Mouse (Mus musculus) 416B (cell line): ENCODE measurements at regions not wholly inside any gene's neighbourhood (a gene's known extent, or its start where the extent isn't known, plus 50 kb on each side); places are given as distances from the start of the nearest gene placed in this dataset.

Experiments
- DNase-seq: peaks from one replicate; pipeline ENCODE4 v3.0.0; 2011; ENCODE audit warnings: low read depth

GRCm38 (mm10) chr4:12421628-12422319, 250.0 kb upstream of the Fam92a start:
- DNase-seq = no peak

GRCm38 (mm10) chr4:12418086-12418485, 246.3 kb upstream of the Fam92a start:
- no peak for DNase-seq

DNA sequence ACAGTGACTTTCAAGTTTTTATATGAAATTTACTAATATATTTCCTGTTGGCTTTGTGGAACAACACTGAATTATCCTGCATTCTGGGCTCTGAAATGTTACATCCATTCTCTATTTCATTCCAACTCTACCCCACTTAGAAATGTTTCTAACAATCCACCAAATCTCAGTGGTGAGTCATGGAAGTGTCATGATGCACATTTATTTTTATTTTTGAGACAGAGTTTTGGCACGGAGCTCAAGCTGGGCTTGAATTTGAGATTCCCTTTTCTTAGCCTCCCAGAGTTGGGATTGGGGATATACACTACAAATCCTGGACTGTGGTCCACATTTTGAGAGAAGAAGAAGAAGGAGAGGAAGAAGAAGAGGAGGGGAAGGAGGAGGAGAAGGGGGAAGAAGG, 223.5 kb upstream of the Fam92a start:
- DNase-seq = no peak

- DNase-seq = no peak
Measured at GRCm38 (mm10) chr4:12376797-12377570, 205.2 kb upstream of the Fam92a start.

DNA sequence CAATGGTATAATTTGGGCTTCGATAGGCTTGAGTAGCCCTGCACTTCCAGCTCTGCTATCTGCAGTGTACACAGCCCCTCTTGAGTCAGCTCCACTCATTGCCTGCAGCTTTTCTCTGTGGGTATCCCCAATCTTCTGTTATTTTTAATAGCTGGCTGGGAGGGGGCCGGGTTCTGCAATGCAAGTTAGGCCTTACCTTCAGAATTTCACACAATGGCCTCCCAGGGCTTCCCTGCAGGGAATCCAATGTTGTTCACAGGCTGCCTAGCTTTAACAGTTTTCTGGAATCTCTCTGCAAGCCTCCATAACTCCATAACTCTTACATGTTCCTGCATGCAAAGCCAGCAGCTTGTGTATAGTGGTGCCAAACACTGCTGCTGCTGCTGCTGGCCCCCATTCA, 197.7 kb upstream of the Fam92a start:
- DNase-seq = no peak

GRCm38 (mm10) chr4:12356992-12357634, 185.3 kb upstream of the Fam92a start:
- no peak for DNase-seq

GRCm38 (mm10) chr4:12353337-12353856, 181.6 kb upstream of the Fam92a start:
- DNase-seq = no peak

DNA sequence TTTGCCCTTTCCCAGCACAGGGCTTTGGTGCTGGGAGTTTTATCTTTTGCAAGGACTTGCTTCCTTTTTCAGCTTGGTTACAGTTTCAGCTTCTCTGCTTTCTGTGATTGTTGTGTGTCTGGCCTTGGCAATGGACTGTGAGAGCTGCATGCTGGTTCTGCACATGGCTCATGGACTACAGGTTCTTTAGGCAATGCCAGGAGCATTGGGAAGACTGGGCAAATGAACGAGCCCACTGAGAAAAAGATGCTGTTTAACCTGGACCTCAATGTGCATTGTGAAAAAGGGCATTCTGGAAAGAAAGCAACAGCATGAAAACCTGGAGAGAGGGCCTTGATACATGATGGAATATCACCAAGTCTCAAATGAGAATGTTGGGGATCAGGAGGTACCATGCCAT, 167.4 kb upstream of the Fam92a start:
- no peak for DNase-seq

GRCm38 (mm10) chr4:12334832-12335587, 163.2 kb upstream of the Fam92a start:
- DNase-seq = no peak

GRCm38 (mm10) chr4:12334429-12334828, 162.6 kb upstream of the Fam92a start:
- DNase-seq = no peak

DNA sequence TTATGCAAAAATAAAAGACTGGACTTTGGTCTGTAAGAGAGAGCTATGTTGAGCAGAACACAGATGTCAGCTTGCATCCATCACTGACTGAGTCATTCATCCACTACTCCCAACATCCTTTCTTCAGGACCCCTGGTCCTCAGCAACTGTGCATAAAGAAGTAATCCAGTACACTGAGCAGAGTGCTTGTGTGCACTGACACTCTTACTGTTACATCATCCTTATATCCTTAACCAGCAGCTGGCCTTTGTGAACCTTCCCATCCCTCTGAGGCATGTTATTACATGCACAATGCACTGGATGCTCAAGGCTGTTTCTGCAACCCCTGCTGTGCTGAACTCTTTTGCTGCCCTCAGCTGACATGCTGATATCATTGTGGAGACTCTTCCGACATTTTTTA, 144.2 kb upstream of the Fam92a start:
- no peak for DNase-seq

DNA sequence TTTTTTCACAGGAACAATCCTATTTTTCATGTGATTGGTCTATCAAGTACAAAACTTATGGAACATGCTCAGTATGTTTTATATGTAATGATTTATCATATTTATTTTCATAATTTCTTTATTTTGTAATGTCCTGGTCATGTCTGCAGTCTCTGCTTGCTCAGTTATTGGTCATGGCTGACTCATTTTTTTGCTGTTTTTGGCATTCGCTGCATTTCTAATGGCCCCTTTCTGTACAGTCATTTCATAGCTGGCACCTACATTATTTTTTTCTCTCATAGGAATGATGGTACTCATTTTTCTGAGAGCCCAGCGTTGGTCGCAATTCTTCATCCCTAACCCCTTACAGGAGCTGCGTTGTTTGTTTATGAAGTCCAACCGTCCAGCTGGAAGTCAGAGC, 136.5 kb upstream of the Fam92a start:
- DNase-seq = no peak

DNA sequence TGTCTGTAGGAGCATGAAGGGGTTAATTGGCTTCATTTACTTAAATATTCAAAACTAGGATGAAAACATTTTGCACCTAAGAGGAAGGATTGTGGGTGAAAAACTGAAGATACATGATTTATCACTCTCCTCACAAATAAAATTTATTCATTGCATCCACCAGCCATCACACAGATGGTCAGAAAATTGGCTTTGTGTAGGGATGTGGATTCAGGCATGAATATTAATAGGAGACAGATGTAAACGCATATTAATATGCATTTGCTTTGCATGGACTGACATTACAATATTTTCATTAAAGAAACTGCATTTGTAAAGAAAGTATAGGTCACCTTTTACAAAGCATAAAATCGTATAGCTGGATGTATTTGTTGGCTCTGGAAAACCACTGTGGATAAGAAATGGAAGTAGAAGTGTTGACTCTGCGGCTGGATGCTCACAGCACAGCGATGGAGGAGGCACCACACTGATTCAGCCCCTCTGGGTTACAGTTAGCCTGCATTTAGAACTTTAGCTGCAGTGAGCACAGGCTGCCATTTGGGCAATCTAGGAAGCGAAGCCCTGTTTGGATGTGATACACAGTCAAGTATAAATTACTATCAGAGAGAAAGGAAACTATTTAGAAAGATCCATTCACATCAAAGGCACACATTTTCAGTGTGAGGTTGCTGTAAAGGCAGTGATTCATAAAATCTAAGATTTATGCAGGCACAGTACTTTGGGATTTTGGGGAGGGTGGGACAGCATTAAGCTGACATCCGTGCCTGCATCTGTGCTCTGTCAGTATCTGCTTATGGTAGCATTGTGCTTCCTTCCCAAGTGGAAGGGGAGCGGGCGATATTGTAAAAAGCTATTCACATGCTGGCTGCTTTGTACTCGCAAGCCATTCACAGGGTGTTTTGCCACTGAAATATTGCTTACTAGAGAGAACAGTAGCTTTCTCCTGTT, 135.1 kb upstream of the Fam92a start:
- no peak for DNase-seq

GRCm38 (mm10) chr4:12287079-12287686, 115.4 kb upstream of the Fam92a start:
- no peak for DNase-seq

DNA sequence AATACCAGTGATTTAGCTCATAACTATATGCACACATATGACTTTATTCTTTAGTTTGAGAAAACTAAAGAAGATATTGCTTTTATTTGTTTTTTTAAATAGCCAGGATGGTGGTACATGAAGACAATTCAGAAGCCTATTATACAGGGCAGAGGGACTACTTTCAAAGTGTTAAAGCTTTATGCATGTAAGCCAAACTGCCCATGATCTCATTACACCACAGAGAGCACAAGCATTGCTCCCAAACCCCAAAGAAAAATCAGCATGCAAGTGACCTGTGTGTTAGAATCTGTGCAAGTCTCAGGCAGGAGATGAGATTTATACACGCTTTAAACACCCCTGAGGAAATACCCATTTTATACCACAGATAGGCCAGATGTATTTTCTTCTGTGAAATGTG, 114.6 kb upstream of the Fam92a start:
- DNase-seq = no peak

DNA sequence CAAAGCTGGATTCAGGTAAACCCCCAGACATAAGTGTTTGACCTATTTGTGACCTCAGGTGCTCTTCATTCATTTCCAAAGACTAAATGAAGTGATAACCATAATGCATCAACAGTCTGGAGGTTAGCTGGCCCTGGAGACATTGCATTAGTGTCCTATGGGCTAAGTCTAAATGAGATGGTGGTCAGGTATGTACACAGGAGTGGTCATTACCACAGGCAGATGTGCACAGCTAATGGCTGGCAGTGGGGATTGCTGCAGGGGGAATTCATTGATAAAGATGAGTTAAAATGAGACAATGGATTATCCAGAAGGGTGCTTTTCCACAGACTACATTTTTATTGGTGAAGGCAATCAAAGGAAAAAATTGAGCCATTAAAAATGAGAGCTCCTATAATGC, 114.2 kb upstream of the Fam92a start:
- DNase-seq = no peak

DNA sequence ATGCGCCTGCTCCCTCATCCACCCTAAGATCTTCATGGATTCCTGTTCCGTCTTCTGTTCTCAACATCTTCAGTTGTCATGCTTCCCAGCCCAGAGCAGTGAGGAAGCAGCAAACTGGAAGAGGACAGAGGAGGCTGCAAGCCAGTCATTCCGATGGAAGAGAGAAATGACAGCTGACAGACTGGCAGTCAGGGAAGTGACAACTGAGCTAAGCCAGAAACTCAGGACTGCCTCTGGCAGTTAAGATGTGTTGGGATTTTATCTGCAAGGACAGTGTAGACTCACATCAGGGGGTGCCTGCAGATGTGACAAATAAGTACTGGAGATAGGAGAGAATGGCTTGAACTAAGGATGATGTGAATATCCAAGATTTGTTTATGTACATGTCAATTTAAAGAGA, 106.1 kb upstream of the Fam92a start:
- DNase-seq = no peak

DNA sequence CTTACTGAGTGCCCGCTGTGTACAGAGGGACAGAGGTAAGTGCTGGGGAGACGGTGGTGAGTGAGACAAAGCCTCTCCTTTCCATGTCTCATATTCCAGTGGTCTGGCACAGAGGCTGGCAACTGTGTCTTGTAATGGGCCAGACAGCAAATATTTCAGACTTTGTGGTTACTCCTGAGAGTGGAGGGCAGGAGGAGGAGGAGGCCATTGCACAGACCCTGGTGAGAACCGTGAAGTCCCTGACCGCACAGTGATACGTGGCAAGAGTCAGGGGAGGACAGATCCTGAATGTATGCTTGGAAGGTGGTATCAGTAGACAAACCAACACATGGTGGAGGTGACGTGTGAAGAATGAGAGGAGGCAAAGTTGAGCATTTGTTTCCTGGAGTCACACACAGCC, 101.6 kb upstream of the Fam92a start:
- no peak for DNase-seq

DNA sequence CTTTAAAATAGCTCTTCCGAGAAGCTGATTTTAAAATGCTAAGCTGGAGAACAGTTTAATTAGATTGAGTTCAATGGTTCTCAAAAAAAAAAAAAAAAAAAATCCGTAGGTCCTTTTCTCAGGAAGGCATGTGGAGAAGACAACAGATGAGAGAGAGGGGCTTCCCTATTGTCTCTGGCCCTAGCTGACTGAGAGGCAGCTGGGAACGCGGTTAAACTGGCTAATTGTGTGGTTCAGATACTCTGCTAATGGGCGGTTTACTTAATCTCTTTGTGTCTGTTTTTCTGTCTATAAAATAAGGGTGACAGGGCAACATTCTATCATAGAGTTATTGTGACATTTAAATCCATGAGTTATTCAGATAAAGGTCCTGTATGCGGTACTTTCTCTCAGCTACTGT, 101.1 kb upstream of the Fam92a start:
- DNase-seq = no peak

- no peak for DNase-seq
Measured at GRCm38 (mm10) chr4:12272378-12272777, 100.6 kb upstream of the Fam92a start.

- DNase-seq = no peak
Measured at GRCm38 (mm10) chr4:12263746-12264145, 91.9 kb upstream of the Fam92a start.
